Mouse (Mus musculus): ENCODE measurements at regions not wholly inside any gene's neighbourhood (a gene's known extent, or its start where the extent isn't known, plus 50 kb on each side); places are given as distances from the start of the nearest gene placed in this dataset.

DNA sequence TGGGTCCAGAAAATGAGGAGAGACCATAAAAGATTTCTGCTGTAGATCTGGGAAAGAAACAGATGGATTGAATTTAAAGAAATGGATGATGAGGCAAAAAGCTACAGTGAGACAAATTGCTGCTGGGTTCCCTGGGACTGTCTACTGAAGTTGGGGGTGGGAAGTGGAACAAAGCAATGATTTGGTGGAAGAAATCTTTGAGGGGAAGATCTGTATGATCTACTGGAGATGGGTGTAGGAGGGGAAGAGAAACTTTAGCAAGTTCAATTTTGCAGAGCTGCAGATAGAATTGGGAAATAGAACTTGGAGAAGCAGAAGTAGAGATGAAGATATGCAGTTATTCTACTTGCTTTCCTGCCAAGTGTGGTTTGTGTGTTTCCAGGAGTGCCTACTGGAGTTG lies 5478.8 kb downstream of the 9330182O14Rik start:
- no peak for DNase-seq

DNA sequence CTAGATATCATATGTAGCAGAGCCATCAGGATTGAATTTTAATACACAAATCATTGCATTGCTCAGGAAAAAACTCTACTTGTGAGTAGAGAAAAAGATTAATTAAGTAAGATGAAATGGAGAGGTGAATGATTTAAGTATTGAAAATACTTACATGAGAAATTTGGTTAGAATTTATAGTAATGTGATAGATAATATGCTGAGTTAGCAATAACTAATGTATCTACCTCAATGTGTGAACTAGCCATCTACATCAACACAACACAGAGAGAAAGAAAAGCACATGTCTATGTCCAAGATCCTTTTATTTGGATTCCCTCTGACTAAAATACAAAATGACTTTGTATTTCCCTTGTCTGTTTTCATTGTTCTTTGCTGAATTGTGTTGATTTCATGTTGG lies 5512.1 kb downstream of the 9330182O14Rik start:
- no peak for DNase-seq

DNA sequence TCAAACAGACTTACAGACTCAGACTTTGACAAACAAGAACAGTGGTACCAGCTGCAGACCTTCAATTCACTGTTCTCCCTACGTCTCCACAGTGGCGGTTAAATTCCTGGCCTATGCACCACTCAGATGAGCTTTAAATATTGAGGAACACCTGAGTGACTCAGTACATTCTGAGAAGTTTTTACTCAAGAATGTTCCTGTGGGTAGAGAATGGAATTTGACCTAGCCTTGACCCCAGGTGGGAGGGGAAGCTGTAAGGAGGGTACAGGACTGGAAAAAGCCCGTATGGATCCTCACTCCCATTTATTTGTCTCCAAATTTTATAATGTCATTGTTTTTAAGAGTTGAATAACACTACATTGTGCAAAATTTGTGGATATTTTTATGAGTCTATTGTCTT lies 5529.4 kb downstream of the 9330182O14Rik start:
- no peak for DNase-seq

DNA sequence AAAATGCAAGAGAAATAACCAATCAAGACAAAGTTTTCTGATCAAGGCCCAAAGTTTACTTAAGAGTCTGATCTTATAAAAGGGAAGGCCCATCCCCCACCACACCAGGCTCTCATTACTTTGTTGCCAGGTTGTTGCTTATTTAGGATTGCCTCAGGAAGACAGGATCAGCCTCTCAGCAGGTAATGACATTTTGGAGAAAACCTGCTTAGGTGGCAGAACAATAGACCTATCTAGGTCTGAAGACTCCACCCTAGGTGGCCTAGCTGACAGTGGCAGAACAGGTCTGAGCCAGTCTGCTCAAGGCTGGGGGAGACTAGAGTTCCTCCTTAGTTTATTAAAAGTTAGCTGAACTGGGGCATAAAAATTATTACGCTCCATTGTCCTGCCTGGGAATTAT lies 5555.3 kb downstream of the 9330182O14Rik start:
- DNase-seq = no peak

DNA sequence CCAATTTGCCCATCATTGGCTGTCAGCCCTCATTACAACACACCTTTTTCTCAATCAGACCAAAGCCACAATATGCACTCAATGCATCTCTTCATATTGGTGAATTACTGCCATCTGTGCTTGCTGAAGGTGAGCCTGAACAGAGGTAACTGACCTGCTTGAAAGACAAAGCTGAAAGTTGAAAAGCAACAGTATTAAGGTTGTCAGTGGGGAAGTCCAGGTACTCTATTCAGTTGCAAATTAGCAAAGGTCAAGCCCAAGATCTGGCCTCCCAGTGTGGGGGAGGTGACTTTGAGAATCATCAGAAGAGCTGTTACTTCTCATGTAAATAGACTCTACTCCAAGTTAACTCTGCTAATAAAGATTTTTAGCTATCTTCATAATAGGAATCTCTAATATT lies 5555.9 kb downstream of the 9330182O14Rik start:
- no peak for DNase-seq

DNA sequence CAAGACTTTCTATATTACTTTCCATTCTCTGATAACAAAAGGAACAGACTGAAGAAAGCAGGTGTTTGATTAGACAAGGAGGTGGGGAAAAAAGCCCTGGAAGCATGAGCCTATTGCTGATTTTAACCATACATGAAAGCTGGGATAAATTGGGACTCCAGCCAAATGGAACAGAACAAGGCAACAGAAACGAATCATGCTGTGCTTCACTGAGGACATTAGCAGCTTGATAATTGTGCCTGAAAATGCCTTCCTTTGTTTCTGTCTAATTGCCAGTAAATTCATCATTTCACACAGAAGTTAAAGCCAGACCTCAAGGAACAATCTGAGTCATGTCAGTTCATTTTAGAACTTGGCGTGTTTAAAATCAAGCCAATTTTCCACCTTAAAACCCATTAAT lies 5576.9 kb downstream of the 9330182O14Rik start:
- DNase-seq = no peak

DNA sequence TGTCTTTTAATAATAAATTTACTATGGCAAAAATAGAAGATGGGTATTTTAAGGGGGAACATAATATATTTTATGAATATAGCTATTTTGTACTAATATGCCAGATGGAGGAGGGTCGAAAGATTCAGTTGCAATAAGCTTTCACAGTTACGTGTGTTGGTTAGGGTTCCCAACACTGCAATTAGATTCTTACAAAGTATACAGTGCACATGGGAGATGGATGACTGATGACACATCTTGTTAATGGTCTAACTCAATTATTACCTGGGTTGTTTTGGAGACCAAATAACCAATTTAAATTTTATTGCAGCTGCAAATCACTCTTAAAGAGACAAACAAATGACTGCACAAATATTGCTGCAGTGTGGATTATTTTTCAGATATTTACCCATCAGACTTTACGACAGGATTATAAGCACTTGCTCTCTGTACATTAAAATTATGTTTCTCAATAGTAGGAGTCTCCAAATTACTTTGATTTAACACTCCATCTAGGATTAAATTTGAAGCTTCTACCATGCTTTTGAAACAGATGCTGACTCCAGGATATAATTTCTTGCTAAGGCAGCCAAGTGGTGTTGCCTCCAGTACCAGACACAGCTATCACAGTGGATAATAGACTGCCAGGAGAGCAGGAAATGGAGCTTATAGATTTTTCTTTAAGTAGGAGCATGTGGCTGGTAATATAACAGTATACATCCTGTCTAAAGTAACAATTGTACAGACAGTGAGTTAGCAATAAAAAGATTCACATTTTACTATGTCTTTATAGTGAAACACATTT lies 5596.4 kb downstream of the 9330182O14Rik start:
- no peak for DNase-seq

DNA sequence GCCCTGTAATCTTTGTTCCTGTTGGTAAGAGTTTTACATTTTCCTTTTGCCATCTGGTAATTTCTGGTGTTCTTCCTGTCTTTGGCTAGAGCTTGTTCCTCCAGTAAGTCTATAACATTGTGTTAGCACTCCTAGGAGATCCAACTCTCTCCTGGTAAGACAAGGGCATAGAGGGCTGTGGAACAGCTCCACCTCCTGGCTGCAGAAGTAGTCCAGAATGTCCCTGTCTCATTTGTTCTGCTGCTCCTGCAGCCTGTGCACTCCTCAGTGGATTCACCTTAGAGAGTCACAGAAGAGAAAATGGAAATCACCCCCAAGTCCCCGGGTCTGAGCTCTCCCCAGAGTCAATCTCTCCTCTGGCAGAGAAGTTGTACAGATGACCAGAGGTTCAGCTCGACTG lies 5629.1 kb downstream of the 9330182O14Rik start:
- DNase-seq = peak; percentile 7

Measured in kidney, postnatal 10 days (tissue).